Mouse (Mus musculus) CH12.LX (cell line): ENCODE data around the gene Mrps12. TPM values are rescaled to one million over a fixed set of nuclear protein-coding genes. Genes with fewer than 3 reads are reported as not detected.

Source experiments
- DNase-seq: peaks from one replicate; pipeline ENCODE4 v3.0.0-alpha.2; 2013; ENCODE audit errors: extremely low read depth
- H3K27ac ChIP-seq: 2 replicates; pipeline ENCODE4 v1.5.1; 2012; ENCODE audit warnings: low read depth, mild to moderate bottlenecking, control low read depth, moderate library complexity; ENCODE audit not compliant: insufficient read depth
- H3K27me3 ChIP-seq: replicated peaks from 2 replicates; pipeline ENCODE3; 2012; ENCODE audit warnings: inconsistent platforms
- H3K36me3 ChIP-seq, 2 experiments: replicated peaks in 1 of 2; 2 replicates each; pipeline versions ENCODE3 to v1.6.1; 2012; ENCODE audit warnings: inconsistent platforms in 1 of 2, low read length in 1 of 2, mild to moderate bottlenecking in 1 of 2, mixed read lengths in 1 of 2, moderate library complexity in 1 of 2; ENCODE audit not compliant: control insufficient read depth in 1 of 2, insufficient read depth in 1 of 2
- H3K4me1 ChIP-seq, 2 experiments: 2 replicates each; pipeline ENCODE4 v1.6.1; 2012; ENCODE audit warnings: inconsistent platforms in 1 of 2, moderate library complexity in 1 of 2; ENCODE audit not compliant: insufficient read depth in 2 of 2, control insufficient read depth in 1 of 2
- H3K4me2 ChIP-seq: 2 replicates; pipeline ENCODE4 v1.6.1; 2012; ENCODE audit warnings: low read depth, mild to moderate bottlenecking, control low read depth; ENCODE audit not compliant: poor library complexity, insufficient read depth, severe bottlenecking
- H3K4me3 ChIP-seq, 3 experiments: fragments of 150-350 bp in 1 of 3; sonication (generic) in 1 of 3; replicated peaks in 1 of 3; 2 replicates each; pipeline versions ENCODE3 to v1.5.1; 2011 to 2012; ENCODE audit warnings: low read depth in 2 of 3, low read length in 2 of 3, mild to moderate bottlenecking in 2 of 3, moderate library complexity in 2 of 3, control low read depth in 1 of 3, improper control_type of control experiment in 1 of 3, inconsistent platforms in 1 of 3, mixed read lengths in 1 of 3; ENCODE audit not compliant: poor library complexity in 1 of 3
- H3K79me2 ChIP-seq: replicated peaks from 2 replicates; pipeline ENCODE4 v1.6.1; 2012; ENCODE audit warnings: mild to moderate bottlenecking, moderate library complexity; ENCODE audit not compliant: control insufficient read depth, poor library complexity, insufficient read depth, severe bottlenecking; ENCODE audit errors: extremely low read depth
- H3K9ac ChIP-seq: 2 replicates; pipeline ENCODE4 v1.6.1; 2012; ENCODE audit warnings: low read depth, mild to moderate bottlenecking, control low read depth, moderate library complexity; ENCODE audit not compliant: insufficient read depth
- H3K9me3 ChIP-seq: replicated peaks from 2 replicates; pipeline ENCODE3; 2012; ENCODE audit warnings: low read length, inconsistent platforms, mixed read lengths
- BHLHE40 ChIP-seq: IDR thresholded peaks from 2 replicates; pipeline ENCODE4 v1.6.1; 2011; ENCODE audit warnings: mild to moderate bottlenecking, low read depth, low read length, improper control_type of control experiment
- CHD1 ChIP-seq: IDR thresholded peaks from 2 replicates; pipeline ENCODE4 v1.6.1; 2012; ENCODE audit warnings: low read depth, low read length, improper control_type of control experiment, inconsistent platforms
- E2F4 ChIP-seq: IDR thresholded peaks from 2 replicates; pipeline ENCODE4 v1.6.1; 2011; ENCODE audit warnings: low read depth, low read length, improper control_type of control experiment; ENCODE audit not compliant: insufficient replicate concordance
- ELF1 ChIP-seq: IDR thresholded peaks from 2 replicates; pipeline ENCODE4 v1.6.1; 2014; ENCODE audit warnings: low read depth, mild to moderate bottlenecking, inconsistent platforms, low read length, improper control_type of control experiment
- HCFC1 ChIP-seq: IDR thresholded peaks from 2 replicates; pipeline ENCODE4 v1.6.1; 2012; ENCODE audit warnings: low read depth, mild to moderate bottlenecking, inconsistent platforms, low read length, improper control_type of control experiment
- JUN ChIP-seq: IDR thresholded peaks from 2 replicates; pipeline ENCODE4 v1.6.1; 2011; ENCODE audit warnings: low read depth, mild to moderate bottlenecking, low read length, improper control_type of control experiment, moderate library complexity; ENCODE audit not compliant: insufficient read depth
- KAT2A ChIP-seq: IDR thresholded peaks from 2 replicates; pipeline ENCODE4 v1.6.1; 2012; ENCODE audit warnings: low read length, improper control_type of control experiment, inconsistent platforms; ENCODE audit not compliant: insufficient replicate concordance
- MAFK ChIP-seq: IDR thresholded peaks from 2 replicates; pipeline ENCODE4 v1.6.1; 2011; ENCODE audit warnings: low read length, improper control_type of control experiment; ENCODE audit not compliant: insufficient replicate concordance
- MXI1 ChIP-seq: IDR thresholded peaks from 2 replicates; pipeline ENCODE4 v1.6.1; 2011; ENCODE audit warnings: mild to moderate bottlenecking, low read depth, low read length, improper control_type of control experiment
- NRF1 ChIP-seq: IDR thresholded peaks from 2 replicates; pipeline ENCODE4 v1.6.1; 2014; ENCODE audit warnings: low read depth, mild to moderate bottlenecking, inconsistent platforms, low read length, improper control_type of control experiment, moderate library complexity
- POLR2AphosphoS2 ChIP-seq: IDR thresholded peaks from 2 replicates; pipeline ENCODE4 v1.6.1; 2011; ENCODE audit warnings: low read depth, low read length, improper control_type of control experiment
- RAD21 ChIP-seq: IDR thresholded peaks from 2 replicates; pipeline ENCODE4 v1.6.1; 2011; ENCODE audit warnings: low read depth, mild to moderate bottlenecking, low read length, improper control_type of control experiment, moderate library complexity
- SIN3A ChIP-seq: IDR thresholded peaks from 2 replicates; pipeline ENCODE4 v1.6.1; 2012; ENCODE audit warnings: low read length, improper control_type of control experiment, inconsistent platforms
- SMC3 ChIP-seq: IDR thresholded peaks from 2 replicates; pipeline ENCODE4 v1.6.1; 2011; ENCODE audit warnings: low read depth, low read length, improper control_type of control experiment
- TBP ChIP-seq: conservative IDR thresholded peaks from 2 replicates; pipeline ENCODE4 v1.6.1; 2011; ENCODE audit warnings: low read depth, low read length, improper control_type of control experiment
- USF2 ChIP-seq: conservative IDR thresholded peaks from 2 replicates; pipeline ENCODE4 v1.6.1; 2011; ENCODE audit warnings: low read depth, low read length, improper control_type of control experiment
- ZC3H11A ChIP-seq: IDR thresholded peaks from 2 replicates; pipeline ENCODE4 v1.6.1; 2012; ENCODE audit warnings: low read depth, mild to moderate bottlenecking, inconsistent platforms, low read length, improper control_type of control experiment
- ZKSCAN1 ChIP-seq: IDR thresholded peaks from 2 replicates; pipeline ENCODE4 v1.6.1; 2012; ENCODE audit warnings: low read depth, inconsistent platforms, low read length, improper control_type of control experiment, borderline replicate concordance
- ZMIZ1 ChIP-seq: IDR thresholded peaks from 2 replicates; pipeline ENCODE4 v1.6.1; 2012; ENCODE audit warnings: low read depth, mild to moderate bottlenecking, inconsistent platforms, low read length, improper control_type of control experiment
- ZNF384 ChIP-seq: IDR thresholded peaks from 2 replicates; pipeline ENCODE4 v1.6.1; 2012; ENCODE audit warnings: low read depth, low read length, improper control_type of control experiment, inconsistent platforms
- dilution Hi-C: fragments of 300-500 bp; cut with MboI; formaldehyde crosslinking; loops from 2 replicates; pipeline ENCODE4 v1.14.3; 2020; ENCODE audit warnings: low sequenced_read_pairs; ENCODE audit not compliant: extremely low pct_unique_long_range_greater_than_20kb, extremely low pct_ligation_motif_present
- in situ Hi-C: fragments of 300-500 bp; cut with MboI; formaldehyde crosslinking; loops from 3 replicates; pipeline ENCODE4 v1.14.3; 2019; ENCODE audit warnings: low sequenced_read_pairs, low pct_ligation_motif_present, low pct_unique_long_range_greater_than_20kb, mixed read lengths
- polyA plus RNA-seq: library from polyadenylated mRNA; unstranded; fragments of >175 nt; gene quantifications from 2 replicates; pipeline ENCODE4 v1.2.1, GENCODE M21; 2012; ENCODE audit warnings: low read depth; ENCODE audit not compliant: insufficient read length
- total RNA-seq, 2 experiments: library from RNA; depleted of rRNA; stranded (reverse); fragments of 300-350 nt in 1 of 2; fragments of >200 nt in 1 of 2; gene quantifications; 2 replicates each; pipeline ENCODE4 v1.2.3; 2012 to 2014

The Mrps12 gene
- total and polyA plus RNA-seq, 3 experiments: 66.0 to 112 (median 91.6) TPM

GRCm38 (mm10) chr7:28735701-28736100 is 5.9 kb downstream of the Mrps12 start:
- Histone ChIP-seq H3K27me3 (no peaks in the 10 kb centered on the region), H3K79me2 (no peaks in the 10 kb centered on the region)
- DNase-seq: no peak
- in situ Hi-C loops: no loop called here
- no peak for TF ChIP-seq TBP
- no peak for TF ChIP-seq CHD1
- no peak for TF ChIP-seq NRF1
- TF ChIP-seq ZNF384: no peak
- TF ChIP-seq SIN3A: no peak
- no peak for TF ChIP-seq HCFC1
- no peak for TF ChIP-seq MAFK
- TF ChIP-seq ZKSCAN1: no peak
- no peak for TF ChIP-seq KAT2A
- no peak for TF ChIP-seq E2F4
- TF ChIP-seq USF2: no peak
- no peak for TF ChIP-seq JUN
- no peak for TF ChIP-seq RAD21
- no peak for TF ChIP-seq BHLHE40
- TF ChIP-seq, all 38 proteins: peak for 0
- peaks cover 13 to 30% of the 10 kb centered on the region in 2 experiments for H3K36me3 ChIP-seq
- peaks cover 0 to 11% of the 10 kb centered on the region in 2 experiments; a peak in 1 of 4 replicates for H3K4me1 ChIP-seq
- H3K4me2 ChIP-seq: no peak overlapping the region
- no peak overlapping the region for H3K4me3 ChIP-seq
- dilution Hi-C loops: no loop called here
- no peak overlapping the region for H3K27ac ChIP-seq
- H3K9ac ChIP-seq: no peak overlapping the region
- peaks cover 19% of the 10 kb centered on the region for H3K9me3 ChIP-seq

- DNase-seq: no peak
- H3K27ac ChIP-seq: no peak overlapping the region
- peaks cover 18% of the 10 kb centered on the region for H3K9me3 ChIP-seq
- TF ChIP-seq BHLHE40 (no peak), ZNF384 (no peak), SMC3 (no peak), POLR2AphosphoS2 (no peak), MXI1 (no peak), ELF1 (no peak), RAD21 (no peak), MAFK (no peak), CHD1 (no peak), ZC3H11A (no peak), ZMIZ1 (no peak)
- TF ChIP-seq, all 38 proteins: peak for 0
- in situ Hi-C loops: no loop called here
- H3K27me3 ChIP-seq: peaks cover 3% of the 10 kb centered on the region
- H3K4me3 ChIP-seq: no peak overlapping the region
- H3K4me1 ChIP-seq: no peaks in the 10 kb centered on the region
- H3K79me2 ChIP-seq: no peaks in the 10 kb centered on the region
- dilution Hi-C loops: no loop called here
- H3K36me3 ChIP-seq: peaks cover 2 to 9% of the 10 kb centered on the region in 2 experiments
- no peak overlapping the region for H3K4me2 ChIP-seq
- H3K9ac ChIP-seq: no peak overlapping the region
Observed at GRCm38 (mm10) chr7:28733211-28733610, 8.4 kb downstream of the Mrps12 start.
